Mouse (Mus musculus) midbrain, postnatal 0 days (tissue): Measurements from ENCODE around the gene Zfp932. TPM values are rescaled to one million over a fixed set of nuclear protein-coding genes. Genes with fewer than 3 reads are reported as not detected.
A peak's percentile ranks its signal among the peaks of the same experiment; 100 is the strongest.
"Not testable (repeated sequence)": the region's sequence is repeated elsewhere in the genome, so short reads cannot be mapped to it uniquely, and the experiment has no call there.

ENCODE experiments used
- ATAC-seq: fragments of 200-750 bp; cut with Nextera tagmentation; 2 replicates; pipeline ENCODE4 v1.8.0; 2017; ENCODE audit warnings: moderate number of reproducible peaks, mild to moderate bottlenecking, moderate TSS enrichment, moderate library complexity; ENCODE audit not compliant: low FRiP score
- DNase-seq: peaks from one replicate; pipeline ENCODE4 v3.0.0-alpha.2; 2015; ENCODE audit warnings: low spot score
- H3K27ac ChIP-seq: fragments of 300-500 bp; sonication (generic); 2 replicates; pipeline ENCODE4 v1.5.1; 2014; ENCODE audit warnings: low read depth, mild to moderate bottlenecking, low read length, mixed read lengths
- H3K27me3 ChIP-seq: fragments of 300-500 bp; sonication (generic); 2 replicates; pipeline ENCODE4 v1.6.1; 2014; ENCODE audit warnings: low read length, control low read depth, mixed read lengths; ENCODE audit not compliant: insufficient read depth
- H3K36me3 ChIP-seq: fragments of 300-500 bp; sonication (generic); 2 replicates; pipeline ENCODE4 v1.6.1; 2014; ENCODE audit warnings: low read length, control low read depth, mixed read lengths; ENCODE audit not compliant: insufficient read depth
- H3K4me1 ChIP-seq: fragments of 300-500 bp; sonication (generic); 2 replicates; pipeline ENCODE4 v1.6.1; 2014; ENCODE audit warnings: mild to moderate bottlenecking, control low read depth, antibody characterized with exemption, low read length, mixed read lengths; ENCODE audit not compliant: insufficient read depth
- H3K4me2 ChIP-seq: fragments of 300-500 bp; sonication (generic); 2 replicates; pipeline ENCODE4 v1.6.1; 2014; ENCODE audit warnings: low read depth, mild to moderate bottlenecking, low read length, mixed read lengths; ENCODE audit not compliant: poor library complexity, severe bottlenecking
- H3K4me3 ChIP-seq: fragments of 300-500 bp; sonication (generic); 2 replicates; pipeline ENCODE4 v1.5.1; 2014; ENCODE audit warnings: low read depth, mild to moderate bottlenecking, low read length, moderate library complexity
- H3K9ac ChIP-seq: fragments of 300-500 bp; sonication (generic); replicated peaks from 2 replicates; pipeline ENCODE4 v1.6.1; 2014; ENCODE audit warnings: mild to moderate bottlenecking, low read length, moderate library complexity, mixed read lengths; ENCODE audit not compliant: poor library complexity, severe bottlenecking
- H3K9me3 ChIP-seq: fragments of 300-500 bp; sonication (generic); 2 replicates; pipeline ENCODE4 v1.6.1; 2016; ENCODE audit warnings: low read length, control low read depth
- CTCF ChIP-seq: IDR thresholded peaks from 2 replicates; pipeline ENCODE4 v1.5.1; 2016; ENCODE audit warnings: antibody characterized with exemption, mild to moderate bottlenecking
- WGBS: fragments of 180-500 bp; shearing (Covaris S2); extraction: QIAGEN DNeasy Blood & Tissue Kit; methylation state at CpG from one replicate; pipeline ENCODE4 v1.1.7; 2014; 5-methylcytosine and 5-hydroxymethylcytosine counted together
- polyA plus RNA-seq: library from polyadenylated mRNA; unstranded; fragments of >200 nt; fragmentation: Nextera tagmentation; extraction: Ambion mirVana; gene quantifications from 2 replicates; pipeline ENCODE4 v1.2.1, GENCODE M21; 2015
- total RNA-seq: library from RNA; depleted of rRNA; stranded (reverse); fragments of >200 nt; gene quantifications from 2 replicates; pipeline ENCODE4 v1.2.3, GENCODE M21; 2014; rRNA removed

Zfp932 gene
- total and polyA plus RNA-seq, 2 experiments from 2014 or later, result 9.6 to 16.7 TPM

GRCm38 (mm10) chr5:110023694-110024427 is 27.5 kb downstream of the Zfp932 start:
- Histone ChIP-seq H3K4me3 (peak overlapping the region; percentile 33), H3K4me2 (peak overlapping the region; percentile 45), H3K9ac (peak overlapping the region; percentile 29; the same call in 1 of the 2 replicates), H3K27ac (peak overlapping the region; percentile 62; the same call in 1 of the 2 replicates)
- not testable (repeated sequence) for H3K27me3 ChIP-seq, H3K4me1 ChIP-seq, H3K36me3 ChIP-seq, H3K9me3 ChIP-seq
- WGBS, result 37% methylated on average over 8 of the region's 8 CpGs
- DNase-seq, result peak; percentile 82
- TF ChIP-seq CTCF, result peak; percentile 81
- ATAC-seq, result peak; percentile 79

GRCm38 (mm10) chr5:110057637-110058408 is 61.5 kb downstream of the Zfp932 start:
- H3K36me3 ChIP-seq, result no peaks in the 10 kb centered on the region
- H3K9ac ChIP-seq, result 0 out of 2 replicates have a peak overlapping the region, but pooled peaks have one; percentile 14
- DNase-seq, result peak; percentile 83
- 5% methylated on average over 19 of the region's 19 CpGs for WGBS
- 0 out of 2 replicates have a peak, but pooled peaks cover 5% of the 10 kb centered on the region for H3K9me3 ChIP-seq
- no peak for TF ChIP-seq CTCF
- H3K27me3 ChIP-seq, result no peaks in the 10 kb centered on the region
- peak; percentile 95 for ATAC-seq
- H3K4me3 ChIP-seq, result peak overlapping the region; percentile 37
- H3K27ac ChIP-seq, result no peak overlapping the region
- no peaks in the 10 kb centered on the region for H3K4me1 ChIP-seq
- H3K4me2 ChIP-seq, result peak overlapping the region; percentile 46

Other genes starting within 250 kb of the Zfp932 start
- 1.5 and 2.5 TPM in 2 replicates for gene 4930522L14Rik, start 244.6 kb upstream of the Zfp932 start, total RNA-seq
- gene 4930522L14Rik, start 244.6 kb upstream of the Zfp932 start, polyA plus RNA-seq, result 3.3 and 3.7 TPM in 2 replicates
- 4.1 and 9.9 TPM in 2 replicates for gene Gm15446, start 73.1 kb upstream of the Zfp932 start, total RNA-seq
- 0.31 and 0.49 TPM in 2 replicates for gene Gm15446, start 73.1 kb upstream of the Zfp932 start, polyA plus RNA-seq
- gene Gm17655, start 76.0 kb downstream of the Zfp932 start, total RNA-seq, result not detected in 2 replicates
- gene Gm17655, start 76.0 kb downstream of the Zfp932 start, polyA plus RNA-seq, result 2.7 and 2.8 TPM in 2 replicates
- gene Gm35315, start 97.9 kb downstream of the Zfp932 start, total RNA-seq, result 0.28 and 0.88 TPM in 2 replicates
- gene Gm35315, start 97.9 kb downstream of the Zfp932 start, polyA plus RNA-seq, result 0.39 and 0.40 TPM in 2 replicates
- gene Plcxd1, start 103.4 kb downstream of the Zfp932 start, total RNA-seq, result 20.9 and 21.6 TPM in 2 replicates
- 10.0 and 10.5 TPM in 2 replicates for gene Plcxd1, start 103.4 kb downstream of the Zfp932 start, polyA plus RNA-seq
- 119 and 135 TPM in 2 replicates for gene Gtpbp6, start 111.7 kb downstream of the Zfp932 start, total RNA-seq
- 57.5 and 65.3 TPM in 2 replicates for gene Gtpbp6, start 111.7 kb downstream of the Zfp932 start, polyA plus RNA-seq
- gene Zfp605, start 113.6 kb downstream of the Zfp932 start, total RNA-seq, result 10.9 and 16.4 TPM in 2 replicates
- 14.7 and 16.8 TPM in 2 replicates for gene Zfp605, start 113.6 kb downstream of the Zfp932 start, polyA plus RNA-seq
- gene Chfr, start 139.3 kb downstream of the Zfp932 start, total RNA-seq, result 58.0 and 70.8 TPM in 2 replicates
- gene Chfr, start 139.3 kb downstream of the Zfp932 start, polyA plus RNA-seq, result 62.5 and 62.6 TPM in 2 replicates
- gene Golga3, start 180.2 kb downstream of the Zfp932 start, total RNA-seq, result 23.4 and 24.7 TPM in 2 replicates
- gene Golga3, start 180.2 kb downstream of the Zfp932 start, polyA plus RNA-seq, result 18.9 and 20.1 TPM in 2 replicates
- 27.9 and 30.7 TPM in 2 replicates for gene Ankle2, start 234.5 kb downstream of the Zfp932 start, total RNA-seq
- gene Ankle2, start 234.5 kb downstream of the Zfp932 start, polyA plus RNA-seq, result 15.4 and 17.1 TPM in 2 replicates